Mouse (Mus musculus): Measurements from ENCODE around the gene Kit. TPM values are rescaled to one million over a fixed set of nuclear protein-coding genes. Genes with fewer than 3 reads are reported as not detected.

Kit gene
- total RNA-seq, 2 experiments from 2014 or later = 2.4 to 4.0 TPM

DNA sequence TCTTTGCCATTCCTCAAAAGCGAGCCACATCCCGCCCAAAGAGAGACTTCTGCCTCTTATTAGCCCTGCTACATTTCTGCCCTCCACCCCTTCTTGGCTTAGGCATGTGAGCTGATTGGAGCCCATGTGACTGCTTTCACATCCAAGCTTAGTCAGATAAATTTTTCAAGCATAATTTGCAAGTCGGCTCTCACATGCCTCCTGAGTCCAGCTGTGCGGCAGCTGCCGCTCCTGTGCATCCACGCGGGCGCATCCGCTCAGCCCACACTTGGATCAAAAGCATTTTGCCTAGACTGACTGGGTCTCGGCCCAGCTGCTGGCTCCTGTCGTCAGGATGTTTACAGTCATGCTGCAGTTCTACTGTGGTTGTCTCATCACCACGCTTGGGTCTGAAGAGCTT is 126.9 kb downstream of the Kit start:
- intact Hi-C loops (cut with DNase I) = no loop called here
- DNase-seq = peak; percentile 14 to 27

DNA sequence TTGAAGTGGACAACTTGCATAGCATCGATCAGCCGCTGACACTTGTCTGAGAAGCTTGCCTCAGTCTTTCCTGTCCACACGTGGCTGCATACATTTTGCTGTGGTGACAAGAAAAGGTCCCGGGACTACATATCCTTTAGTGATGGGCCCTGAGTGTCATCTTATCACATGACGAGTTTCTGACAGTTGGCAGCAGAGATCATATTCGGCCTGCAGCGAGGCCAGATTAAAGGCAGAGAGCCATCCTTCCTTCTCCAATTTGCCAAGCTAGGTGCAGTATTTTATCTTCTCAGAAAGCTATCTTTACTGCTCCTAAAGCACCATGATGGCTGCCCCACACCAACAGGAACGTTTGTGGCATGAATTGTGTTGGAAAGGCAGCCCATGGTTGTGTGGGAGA is 127.4 kb downstream of the Kit start:
- DNase-seq = no peak
- intact Hi-C loops (cut with DNase I) = no loop called here

DNA sequence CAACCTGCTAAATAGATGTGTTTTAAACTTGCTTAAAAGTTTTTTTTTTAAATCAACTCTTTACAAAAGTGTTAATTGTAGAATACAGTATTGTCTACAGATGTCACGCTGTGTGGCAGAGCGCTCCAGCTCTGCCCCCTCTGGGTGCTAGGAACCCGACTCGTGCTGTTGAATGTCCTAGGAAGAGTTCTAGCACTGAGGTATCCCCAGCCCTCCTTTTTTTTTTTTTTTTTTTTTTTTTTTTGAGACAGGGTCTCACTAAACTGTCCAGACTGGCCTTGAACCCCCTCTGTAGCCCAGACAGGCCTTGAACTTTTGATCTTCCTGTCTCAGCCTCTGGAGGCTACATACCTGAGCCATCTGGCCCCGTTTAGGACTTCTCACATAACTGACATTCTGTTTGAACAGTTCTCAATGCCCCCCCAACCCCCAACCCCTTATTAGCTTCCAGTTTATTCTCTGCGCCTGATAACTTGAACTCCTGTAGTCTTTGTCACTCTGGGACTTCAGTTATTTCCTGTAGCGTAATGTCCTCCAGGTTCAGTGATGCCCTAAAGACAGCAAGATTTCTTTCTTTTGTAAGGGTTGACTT is 130.0 kb downstream of the Kit start:
- intact Hi-C loops (cut with DNase I) = no loop called here
- DNase-seq = no peak

DNA sequence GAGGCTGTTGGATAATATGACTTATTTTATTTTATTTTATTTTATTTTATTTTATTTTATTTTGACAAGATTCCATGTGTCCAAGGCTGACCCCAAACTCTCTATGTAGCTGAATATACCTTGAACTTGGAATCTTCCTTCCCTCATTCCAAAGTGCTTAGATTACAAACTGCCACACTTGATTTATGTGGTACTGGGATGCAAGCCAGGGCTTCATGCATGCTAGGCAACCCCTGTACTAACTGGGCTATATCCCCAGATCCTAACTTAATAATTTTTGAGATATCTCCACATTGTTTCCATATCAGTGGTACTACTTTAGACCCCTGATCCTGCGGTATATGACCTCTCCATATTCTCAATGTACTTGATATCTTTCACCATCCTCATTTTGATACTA is 130.7 kb downstream of the Kit start:
- no peak for DNase-seq
- intact Hi-C loops (cut with DNase I) = no loop called here

All from heart, postnatal 36 days (tissue).